Mouse (Mus musculus) right cerebral cortex, adult 18-20 months (tissue): ENCODE data around the gene Tshr.
A peak's percentile ranks its signal among the peaks of the same experiment; 100 is the strongest.
"Not testable (repeated sequence)": the region's sequence is repeated elsewhere in the genome, so short reads cannot be mapped to it uniquely, and the experiment has no call there.

Experiments used
- DNase-seq: peaks from one replicate; pipeline ENCODE4 v3.0.0; 2022; ENCODE audit warnings: mixed read lengths

The Tshr gene

GRCm38 (mm10) chr12:91500475-91500874 lies 116.1 kb downstream of the Tshr start:
- DNase-seq = no peak

GRCm38 (mm10) chr12:91511766-91512165 lies 127.4 kb downstream of the Tshr start:
- DNase-seq = no peak

DNA sequence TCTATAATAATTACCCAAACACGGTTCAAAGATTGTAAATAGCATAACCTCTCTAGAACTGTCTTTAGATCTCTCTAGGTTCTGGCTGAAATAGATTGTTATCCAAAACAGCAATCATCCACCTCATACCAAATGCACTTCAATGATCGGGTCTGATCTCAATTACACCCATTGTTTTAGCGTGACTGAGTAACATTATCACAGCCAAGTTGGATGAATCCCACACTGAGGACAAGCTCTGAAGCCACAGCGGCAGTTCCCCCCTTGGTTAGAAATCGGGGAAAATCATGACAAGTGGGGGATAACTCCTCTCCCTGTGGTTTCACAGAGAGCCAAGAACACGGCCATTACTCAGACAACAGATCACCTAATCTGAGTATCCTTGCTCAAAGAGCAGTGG lies 129.6 kb downstream of the Tshr start:
- no peak for DNase-seq

GRCm38 (mm10) chr12:91517808-91518207 lies 133.4 kb downstream of the Tshr start:
- no peak for DNase-seq

DNA sequence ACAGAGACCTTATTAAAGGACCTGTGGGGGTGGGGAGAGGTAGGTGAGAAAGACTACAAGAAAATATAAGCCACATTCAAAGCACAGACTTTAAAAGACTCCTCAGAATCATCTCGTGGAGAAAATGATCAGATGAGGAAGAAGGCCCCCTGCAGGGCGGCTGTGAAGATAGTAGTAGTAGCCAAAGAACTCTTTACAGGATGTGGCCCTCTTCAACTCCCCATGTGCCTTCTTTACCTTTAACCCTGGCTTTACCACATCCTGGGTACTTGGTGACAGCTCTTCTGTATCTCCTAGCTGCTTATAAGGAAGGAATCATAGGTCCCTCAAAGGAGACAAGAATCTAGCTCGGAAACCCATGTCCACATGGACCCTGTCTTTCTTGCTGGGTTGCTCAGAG lies 139.3 kb downstream of the Tshr start:
- no peak for DNase-seq

DNA sequence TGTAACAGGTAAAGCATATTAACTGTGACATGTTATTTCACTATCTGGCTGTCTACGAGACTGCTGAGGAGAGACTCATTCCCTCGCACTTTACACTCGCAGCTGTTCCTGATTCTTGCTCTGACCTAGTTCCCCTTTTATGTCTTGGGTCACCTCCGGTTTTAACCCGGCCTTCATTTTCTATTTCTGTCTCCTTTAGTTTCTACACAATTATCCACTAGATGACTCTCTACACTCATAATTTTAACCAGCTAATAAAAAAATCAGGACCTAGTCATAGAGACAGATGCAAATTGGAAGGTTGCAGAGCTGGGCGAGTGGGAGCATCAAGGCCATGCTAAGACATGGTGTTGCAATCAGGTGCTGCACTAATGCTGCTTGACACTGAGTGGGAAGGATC lies 150.2 kb downstream of the Tshr start:
- DNase-seq = no peak

DNA sequence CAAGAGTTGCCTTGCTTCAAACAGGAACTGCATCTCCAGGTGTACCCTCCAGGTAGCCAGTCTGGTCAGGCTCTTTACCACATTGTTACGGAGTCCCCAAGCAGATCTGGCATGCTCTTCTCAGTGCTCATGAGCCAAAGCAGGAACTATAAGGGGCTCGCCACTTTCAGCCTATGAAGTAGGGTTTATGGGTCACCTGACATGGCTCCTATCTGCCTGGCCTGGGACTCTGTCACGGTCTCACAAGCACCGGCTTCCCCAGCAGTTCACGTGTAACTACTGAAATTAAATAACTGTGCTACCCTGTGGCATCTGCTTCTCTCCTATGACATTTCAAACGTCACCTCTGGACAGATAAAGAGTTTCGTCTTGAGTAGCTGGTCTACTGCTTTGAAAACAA lies 155.8 kb downstream of the Tshr start:
- DNase-seq = no peak

DNA sequence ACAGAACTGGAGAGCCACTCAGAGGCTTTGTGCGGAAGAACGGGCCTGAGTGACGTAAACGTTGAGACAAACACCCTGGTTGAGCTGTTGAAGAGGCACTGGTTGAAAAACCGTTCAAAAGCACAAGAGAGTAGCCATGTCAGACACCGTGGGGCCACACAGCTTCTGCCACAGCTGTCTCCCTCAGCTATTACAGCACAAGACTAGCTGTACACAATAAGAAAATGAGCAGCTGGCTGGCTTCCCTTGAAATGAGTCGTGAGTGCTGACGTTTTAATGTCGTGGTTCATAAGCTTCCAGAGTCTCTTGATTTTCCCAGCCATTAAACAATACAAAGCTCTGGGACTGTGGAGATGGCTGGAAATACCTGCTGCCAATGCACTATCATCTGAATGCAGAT lies 165.1 kb downstream of the Tshr start:
- DNase-seq = no peak

DNA sequence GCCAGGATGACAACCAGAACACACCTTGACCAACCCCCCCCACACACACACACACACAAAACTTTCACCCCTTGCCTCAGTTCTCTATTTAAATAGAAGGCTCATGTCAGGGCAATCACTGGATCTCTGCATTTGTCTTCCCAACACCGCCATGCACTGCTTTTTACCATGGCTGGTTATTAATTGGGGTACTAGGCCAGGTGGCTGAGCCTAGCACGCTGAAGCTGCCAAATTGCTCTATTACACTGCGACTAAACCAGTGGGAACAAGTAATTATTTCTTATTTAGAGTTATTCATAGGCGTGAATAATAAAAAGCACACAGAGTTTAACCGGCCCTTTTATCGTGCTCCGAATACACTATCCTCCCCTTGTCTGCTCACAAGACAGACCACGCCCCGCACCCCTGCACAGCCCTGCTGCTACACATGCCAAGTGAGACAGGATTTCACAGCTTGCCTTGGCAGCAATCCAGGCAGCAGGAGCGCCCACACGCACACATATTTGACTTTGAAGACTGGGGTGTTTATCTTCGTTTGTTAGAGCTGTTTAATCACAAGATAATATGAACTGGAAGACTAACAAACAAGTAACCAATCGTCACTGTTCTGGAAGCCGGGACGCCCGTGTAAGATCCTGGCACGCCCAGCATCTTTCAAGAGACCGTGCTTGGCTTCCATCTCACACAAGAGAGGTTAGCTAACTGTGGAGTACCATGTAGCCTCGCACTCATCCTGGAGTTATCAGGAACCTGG lies 167.6 kb downstream of the Tshr start:
- DNase-seq = peak; percentile 81

- DNase-seq = not testable (repeated sequence)
Measured at GRCm38 (mm10) chr12:91557358-91558005, 173.1 kb downstream of the Tshr start.

DNA sequence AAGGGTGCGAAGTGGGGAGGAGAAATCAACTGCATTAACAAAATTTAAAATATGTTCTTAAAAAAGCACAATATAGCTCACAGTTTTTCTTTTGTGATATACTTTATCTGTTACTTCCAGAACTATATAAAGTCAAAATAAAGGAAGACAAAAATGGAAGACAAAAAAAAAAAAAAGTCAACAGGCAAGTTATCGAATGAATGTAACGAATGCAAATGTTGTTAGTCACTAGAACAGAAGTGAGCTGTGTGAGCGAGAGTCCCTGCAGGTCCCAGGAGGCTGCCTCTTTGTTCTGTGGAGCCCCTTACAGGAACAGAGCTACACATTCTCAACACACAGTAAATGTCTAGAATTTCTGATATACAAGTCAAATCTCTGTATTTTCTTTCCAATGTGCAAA lies 173.8 kb downstream of the Tshr start:
- not testable (repeated sequence) for DNase-seq

GRCm38 (mm10) chr12:91567145-91567544 lies 182.8 kb downstream of the Tshr start:
- DNase-seq = no peak

GRCm38 (mm10) chr12:91569255-91569654 lies 184.9 kb downstream of the Tshr start:
- no peak for DNase-seq

GRCm38 (mm10) chr12:91571708-91572107 lies 187.3 kb downstream of the Tshr start:
- DNase-seq = no peak

GRCm38 (mm10) chr12:91579665-91580064 lies 195.3 kb downstream of the Tshr start:
- no peak for DNase-seq

GRCm38 (mm10) chr12:91581204-91582070 lies 197.1 kb downstream of the Tshr start:
- no peak for DNase-seq

- no peak for DNase-seq
Measured at GRCm38 (mm10) chr12:91582362-91583002, 198.1 kb downstream of the Tshr start.

DNA sequence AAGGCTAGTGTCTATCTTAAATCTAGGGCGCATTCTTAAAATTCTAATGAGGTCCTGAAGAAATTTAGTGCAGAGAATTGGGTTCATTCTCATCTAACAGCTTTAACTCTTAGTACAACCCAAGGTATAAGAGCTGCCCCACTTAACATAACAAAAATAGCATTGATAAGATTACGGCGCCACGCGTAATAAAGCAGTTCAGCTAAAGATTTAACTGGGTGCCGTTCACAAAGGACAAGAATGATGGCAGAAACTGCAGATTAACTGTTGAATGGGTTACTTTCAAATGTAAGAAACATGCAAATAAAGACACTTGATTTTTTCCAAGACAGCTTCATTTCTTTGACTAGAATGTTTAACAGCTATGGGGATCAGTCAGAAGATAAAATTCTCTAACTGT lies 199.0 kb downstream of the Tshr start:
- DNase-seq = no peak

DNA sequence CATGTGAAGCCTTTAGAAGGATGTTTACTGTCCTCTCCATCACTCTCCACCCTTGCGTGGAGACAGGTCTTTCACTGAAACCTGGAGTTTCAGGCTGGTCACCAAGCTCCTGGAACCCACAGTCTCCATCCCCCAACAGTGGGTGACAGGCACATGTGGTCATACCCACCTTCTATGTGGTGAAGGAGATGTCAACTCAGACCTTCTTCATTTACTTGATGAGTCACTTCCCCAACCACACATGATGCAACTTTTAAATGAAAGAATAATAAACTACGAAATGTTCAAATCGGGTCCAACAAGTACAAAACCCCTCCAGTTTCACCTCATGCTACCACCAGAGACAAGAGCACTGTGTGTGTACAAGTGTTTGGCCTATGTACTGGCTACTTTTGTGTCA lies 200.8 kb downstream of the Tshr start:
- DNase-seq = no peak

DNA sequence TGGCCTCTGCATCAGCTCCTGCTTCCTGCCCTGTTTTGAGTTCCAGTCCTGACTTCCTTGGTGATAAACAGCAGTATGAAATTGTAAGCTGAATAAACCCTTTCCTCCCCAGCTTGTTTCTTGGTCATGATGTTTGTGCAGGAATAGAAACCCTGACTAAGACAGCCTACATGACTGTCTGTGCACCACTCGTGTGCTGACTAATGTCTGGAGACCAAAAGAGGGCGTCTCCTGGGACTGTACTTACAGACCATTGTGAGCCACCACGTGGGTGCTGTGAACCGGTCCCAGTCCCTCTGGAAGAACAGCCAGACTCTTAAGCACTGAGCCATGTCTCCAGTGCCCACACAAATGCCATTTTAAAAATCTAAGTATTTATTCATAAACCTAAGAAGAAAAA lies 201.5 kb downstream of the Tshr start:
- not testable (repeated sequence) for DNase-seq

GRCm38 (mm10) chr12:91587077-91587476 lies 202.7 kb downstream of the Tshr start:
- no peak for DNase-seq

DNA sequence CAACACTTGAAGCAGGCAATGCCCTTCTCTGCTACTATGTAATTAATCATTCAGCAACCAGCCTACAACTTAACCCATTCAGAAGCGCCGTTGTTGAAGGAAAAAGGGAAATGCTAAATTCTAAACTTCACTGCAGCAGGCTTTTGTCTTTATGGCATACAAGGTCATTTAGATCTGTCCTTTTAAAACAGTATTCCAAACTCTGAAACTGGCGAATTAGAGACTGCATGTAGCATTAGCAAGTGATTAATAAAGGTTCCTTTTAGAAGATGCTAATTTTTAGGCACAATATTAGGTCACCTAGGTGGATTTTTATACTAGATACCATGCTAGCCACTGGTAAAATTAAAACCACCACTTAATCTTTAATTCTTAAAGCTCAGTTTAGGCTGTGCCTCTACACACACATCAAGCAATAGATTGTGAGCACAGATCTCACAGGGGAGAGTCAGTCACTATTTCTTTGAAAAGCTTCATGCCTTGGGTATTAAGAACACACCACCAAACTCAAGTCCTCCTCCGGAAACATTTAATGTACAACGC lies 203.2 kb downstream of the Tshr start:
- DNase-seq = no peak

DNA sequence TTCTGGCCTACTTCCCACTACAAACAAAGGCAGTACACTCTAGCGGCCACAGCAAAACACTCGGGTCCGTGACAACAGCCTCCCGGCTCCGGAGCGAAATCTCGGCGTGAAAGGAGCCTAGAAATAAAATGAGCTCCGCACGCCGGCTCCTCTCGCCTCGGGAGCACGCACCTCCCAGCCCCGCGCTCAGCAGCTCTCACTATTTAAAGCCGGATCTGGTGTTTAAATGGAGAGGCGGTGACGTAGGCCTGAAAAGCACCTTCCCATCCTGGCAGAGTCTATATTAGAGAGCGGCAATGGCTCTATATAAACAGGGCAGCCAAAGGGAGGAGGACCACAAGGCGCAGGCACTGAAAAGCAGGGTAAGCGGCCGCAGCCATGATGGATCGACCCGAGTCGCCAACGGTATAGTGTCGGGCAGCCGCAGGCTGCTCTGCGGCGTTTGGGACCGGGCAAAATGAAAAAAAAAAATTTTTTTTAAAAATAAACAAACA lies 203.9 kb downstream of the Tshr start:
- DNase-seq = peak; percentile 93
